Mouse (Mus musculus) layer of hippocampus, adult 11-12 months (tissue): ENCODE measurements around the gene Aco1.

Experiments used
- DNase-seq: peaks from one replicate; pipeline ENCODE4 v3.0.0; 2022; ENCODE audit warnings: low spot score

Gene Aco1

GRCm38 (mm10) chr4:40218382-40218781, 75.5 kb downstream of the Aco1 start:
- no peak for DNase-seq

GRCm38 (mm10) chr4:40220437-40220836, 77.6 kb downstream of the Aco1 start:
- DNase-seq: no peak

GRCm38 (mm10) chr4:40221004-40221760, 78.3 kb downstream of the Aco1 start:
- no peak for DNase-seq

- DNase-seq: no peak
These were observed 79.2 kb downstream of the Aco1 start for GRCm38 (mm10) chr4:40221876-40222585.

- no peak for DNase-seq
These were observed 83.2 kb downstream of the Aco1 start for GRCm38 (mm10) chr4:40226095-40226494.

- DNase-seq: no peak
These were observed 84.2 kb downstream of the Aco1 start for GRCm38 (mm10) chr4:40227131-40227530.

- DNase-seq: no peak
These were observed 85.0 kb downstream of the Aco1 start for GRCm38 (mm10) chr4:40227886-40228285.

- DNase-seq: no peak
These were observed 86.8 kb downstream of the Aco1 start for GRCm38 (mm10) chr4:40229723-40230122.

- DNase-seq: no peak
These were observed 90.3 kb downstream of the Aco1 start for GRCm38 (mm10) chr4:40233062-40233664.

- DNase-seq: no peak
These were observed 91.4 kb downstream of the Aco1 start for GRCm38 (mm10) chr4:40234256-40234655.

GRCm38 (mm10) chr4:40236829-40237228, 93.9 kb downstream of the Aco1 start:
- no peak for DNase-seq

GRCm38 (mm10) chr4:40238483-40239408, 95.9 kb downstream of the Aco1 start:
- DNase-seq: peak; percentile 15

- peak; percentile 14 for DNase-seq
These were observed 96.8 kb downstream of the Aco1 start, which contains the start of gene Ddx58 for GRCm38 (mm10) chr4:40239409-40240271. Ddx58 (minus strand) TSS chr4:40239828.

- no peak for DNase-seq
These were observed 97.4 kb downstream of the Aco1 start for GRCm38 (mm10) chr4:40240272-40240744.

GRCm38 (mm10) chr4:40241928-40242327, 99.0 kb downstream of the Aco1 start:
- DNase-seq: no peak

GRCm38 (mm10) chr4:40243006-40243405, 100.1 kb downstream of the Aco1 start:
- no peak for DNase-seq

- DNase-seq: no peak
These were observed 101.2 kb downstream of the Aco1 start for GRCm38 (mm10) chr4:40244035-40244434.
